ENCODE assay signal across 7 mouse cellular contexts in genomic region chr9:88480120-88480519, GRCm38 (mm10). TPM values are rescaled to one million over a fixed set of nuclear protein-coding genes. Genes with fewer than 3 reads are reported as not detected.
DNase-seq lines count a peak whose midpoint lies in the region; ATAC-seq and TF ChIP-seq lines count a peak whose summit lies in the region.

No protein-coding gene starts in this region.

- no peak overlapping the region for H3K27ac ChIP-seq in forebrain, embryonic 11.5 days (ENCODE audit: low read depth, low read length)
- H3K27ac ChIP-seq in limb, embryonic 14.5 days (replicated peaks; ENCODE audit: low read depth, low read length) = no peak overlapping the region
- H3K27ac ChIP-seq in stomach, postnatal 0 days (replicated peaks) = no peak overlapping the region

- H3K4me2 ChIP-seq in forebrain, embryonic 11.5 days (ENCODE audit: low read depth, low read length, severe bottlenecking) = peak overlapping the region; percentile 71
- peak overlapping the region; percentile 78 for H3K4me2 ChIP-seq in limb, embryonic 14.5 days (replicated peaks; ENCODE audit: low read depth, low read length, severe bottlenecking)
- peak overlapping the region; percentile 89 for H3K4me2 ChIP-seq in stomach, postnatal 0 days (replicated peaks; ENCODE audit: low read depth)

- peaks cover 20% of the 10 kb centered on the region for H3K4me1 ChIP-seq in megakaryocyte, embryonic 14.5 days
- H3K4me1 ChIP-seq in forebrain, embryonic 11.5 days (replicated peaks; ENCODE audit: control insufficient read depth, insufficient read depth, low read length) = no peaks in the 10 kb centered on the region
- peaks cover 6% of the 10 kb centered on the region for H3K4me1 ChIP-seq in limb, embryonic 14.5 days (ENCODE audit: control insufficient read depth, insufficient read depth, low read length)
- 0 out of 2 replicates have a peak, but pooled peaks cover 2% of the 10 kb centered on the region for H3K4me1 ChIP-seq in stomach, postnatal 0 days (replicated peaks; ENCODE audit: control insufficient read depth, insufficient read depth)

- 20% methylated on average over 1 of the region's 1 CpGs for WGBS in forebrain, embryonic 11.5 days
- WGBS in limb, embryonic 14.5 days = 7% methylated on average over 1 of the region's 1 CpGs
- WGBS in stomach, postnatal 0 days = 3% methylated on average over 1 of the region's 1 CpGs

- H3K36me3 ChIP-seq in megakaryocyte, embryonic 14.5 days (replicated peaks; ENCODE audit: low read length) = peaks cover 37% of the 10 kb centered on the region
- H3K36me3 ChIP-seq in forebrain, embryonic 11.5 days (ENCODE audit: control insufficient read depth, insufficient read depth, low read length) = no peaks in the 10 kb centered on the region; the same call in 1 of the 2 replicates
- H3K36me3 ChIP-seq in limb, embryonic 14.5 days (ENCODE audit: control insufficient read depth, insufficient read depth, low read length) = peaks cover 32% of the 10 kb centered on the region
- peaks cover 4% of the 10 kb centered on the region for H3K36me3 ChIP-seq in stomach, postnatal 0 days (ENCODE audit: control insufficient read depth, insufficient read depth, low read length)

- DNase-seq in forebrain, embryonic 11.5 days (ENCODE audit: low spot score) = no peak
- peak; percentile 29 for DNase-seq in limb, embryonic 14.5 days (ENCODE audit: low spot score)
- no peak for DNase-seq in stomach, postnatal 0 days (ENCODE audit: low spot score)
- DNase-seq in thymus, postnatal 10 days (ENCODE audit: low spot score in 2 of 2) = no peak
- DNase-seq in layer of hippocampus, adult 9-10 months (ENCODE audit: low spot score) = no peak

- H3K9ac ChIP-seq in forebrain, embryonic 11.5 days (ENCODE audit: low read length) = peak overlapping the region; percentile 98
- peak overlapping the region; percentile 97 for H3K9ac ChIP-seq in limb, embryonic 14.5 days (ENCODE audit: low read depth, low read length, severe bottlenecking)
- H3K9ac ChIP-seq in stomach, postnatal 0 days (ENCODE audit: low read length) = peak overlapping the region; percentile 93; the same call in 1 of the 2 replicates

- no peak for TF ChIP-seq POLR2A in limb, embryonic 14.5 days (IDR thresholded peaks at IDR 0.05; ENCODE audit: borderline replicate concordance, extremely low read depth, insufficient read depth, insufficient read length)

- no peaks in the 10 kb centered on the region for H3K9me3 ChIP-seq in megakaryocyte, embryonic 14.5 days
- no peaks in the 10 kb centered on the region for H3K9me3 ChIP-seq in forebrain, embryonic 11.5 days (ENCODE audit: control insufficient read depth, low read length)
- no peaks in the 10 kb centered on the region for H3K9me3 ChIP-seq in limb, embryonic 14.5 days (ENCODE audit: control insufficient read depth, low read length)
- H3K9me3 ChIP-seq in stomach, postnatal 0 days (ENCODE audit: control insufficient read depth, low read length) = no peaks in the 10 kb centered on the region

- TF ChIP-seq EP300 in stomach, postnatal 0 days (optimal IDR thresholded peaks at IDR 0.05) = no peak

- peaks cover 4% of the 10 kb centered on the region for H3K27me3 ChIP-seq in megakaryocyte, embryonic 14.5 days (replicated peaks)
- H3K27me3 ChIP-seq in forebrain, embryonic 11.5 days (ENCODE audit: control insufficient read depth, insufficient read depth, low read length) = no peaks in the 10 kb centered on the region
- no peaks in the 10 kb centered on the region for H3K27me3 ChIP-seq in limb, embryonic 14.5 days (ENCODE audit: control insufficient read depth, insufficient read depth, low read length)
- H3K27me3 ChIP-seq in stomach, postnatal 0 days (ENCODE audit: control insufficient read depth, insufficient read depth, low read length) = no peaks in the 10 kb centered on the region

- ATAC-seq in megakaryocyte, adult 5-6 weeks (ENCODE audit: poor library complexity, severe bottlenecking) = no peak
- no peak for ATAC-seq in forebrain, embryonic 11.5 days (replicated peaks; ENCODE audit: low FRiP score)
- ATAC-seq in limb, embryonic 14.5 days (ENCODE audit: low FRiP score, low read depth) = no peak
- ATAC-seq in stomach, postnatal 0 days (ENCODE audit: low FRiP score, low TSS enrichment) = no peak

- H3K4me3 ChIP-seq in megakaryocyte, embryonic 14.5 days (replicated peaks) = peak overlapping the region; percentile 85
- peak overlapping the region; percentile 99 for H3K4me3 ChIP-seq in forebrain, embryonic 11.5 days (ENCODE audit: low read depth, low read length)
- H3K4me3 ChIP-seq in limb, embryonic 14.5 days (replicated peaks; ENCODE audit: low read length) = peak overlapping the region; percentile 98
- H3K4me3 ChIP-seq in stomach, postnatal 0 days (ENCODE audit: low read depth, low read length) = peak overlapping the region; percentile 94

- TF ChIP-seq CTCF in stomach, postnatal 0 days (IDR thresholded peaks at IDR 0.05; ENCODE audit: low read depth) = no peak

RNA-seq across cellular contexts. Expression of gene Syncrip, which starts 2.3 kb away (rescaled TPM):
- polyA plus RNA-seq in megakaryocyte, embryonic 14.5 days (2012; ENCODE audit: insufficient read depth, low replicate concordance) = 15.1 and 44.2 TPM in 2 replicates
- 113 and 121 TPM in 2 replicates for total RNA-seq in megakaryocyte, adult 5-6 weeks (2015)
- 116 and 128 TPM in 2 replicates for total RNA-seq in megakaryocyte, adult 5-6 weeks (2017)
- 141 and 148 TPM in 2 replicates for polyA plus RNA-seq in forebrain, embryonic 11.5 days (2014; fragmentation: Nextera tagmentation; extraction: Ambion mirVana)
- polyA plus RNA-seq in limb, embryonic 14.5 days (2012; rRNA removed) = 59.8 and 86.2 TPM in 2 replicates
- 119 and 122 TPM in 2 replicates for polyA plus RNA-seq in limb, embryonic 14.5 days (2014; fragmentation: Nextera tagmentation; extraction: Ambion mirVana)
- polyA plus RNA-seq in stomach, postnatal 0 days (2015; fragmentation: Nextera tagmentation; extraction: Ambion mirVana) = 38.8 and 51.7 TPM in 2 replicates

RNA-seq across cellular contexts. Expression of gene Gm20537, which starts 23.7 kb away (rescaled TPM):
- 17.0 TPM in 1 of 2 replicates, not detected in the other for polyA plus RNA-seq in megakaryocyte, embryonic 14.5 days (2012; ENCODE audit: insufficient read depth, low replicate concordance)
- 0.64 TPM in 1 of 2 replicates, not detected in the other for total RNA-seq in megakaryocyte, adult 5-6 weeks (2015)
- total RNA-seq in megakaryocyte, adult 5-6 weeks (2017) = not detected in 2 replicates
- polyA plus RNA-seq in forebrain, embryonic 11.5 days (2014; fragmentation: Nextera tagmentation; extraction: Ambion mirVana) = 0.41 and 0.75 TPM in 2 replicates
- polyA plus RNA-seq in limb, embryonic 14.5 days (2012; rRNA removed) = 1.2 and 1.7 TPM in 2 replicates
- 0.35 TPM in 1 of 2 replicates, not detected in the other for polyA plus RNA-seq in limb, embryonic 14.5 days (2014; fragmentation: Nextera tagmentation; extraction: Ambion mirVana)
- polyA plus RNA-seq in stomach, postnatal 0 days (2015; fragmentation: Nextera tagmentation; extraction: Ambion mirVana) = not detected in 2 replicates

RNA-seq across cellular contexts. Expression of gene Snx14, which starts 41.4 kb away (rescaled TPM):
- polyA plus RNA-seq in megakaryocyte, embryonic 14.5 days (2012; ENCODE audit: insufficient read depth, low replicate concordance) = 2.3 and 3.0 TPM in 2 replicates
- total RNA-seq in megakaryocyte, adult 5-6 weeks (2015) = 30.2 and 32.0 TPM in 2 replicates
- total RNA-seq in megakaryocyte, adult 5-6 weeks (2017) = 21.1 and 21.6 TPM in 2 replicates
- polyA plus RNA-seq in forebrain, embryonic 11.5 days (2014; fragmentation: Nextera tagmentation; extraction: Ambion mirVana) = 21.7 and 22.8 TPM in 2 replicates
- polyA plus RNA-seq in limb, embryonic 14.5 days (2012; rRNA removed) = 26.5 and 39.5 TPM in 2 replicates
- 20.7 and 23.2 TPM in 2 replicates for polyA plus RNA-seq in limb, embryonic 14.5 days (2014; fragmentation: Nextera tagmentation; extraction: Ambion mirVana)
- polyA plus RNA-seq in stomach, postnatal 0 days (2015; fragmentation: Nextera tagmentation; extraction: Ambion mirVana) = 18.2 and 19.8 TPM in 2 replicates
